Mouse (Mus musculus): ENCODE data around the gene Ndufs3. TPM values are rescaled to one million over a fixed set of nuclear protein-coding genes. Genes with fewer than 3 reads are reported as not detected.

Gene Ndufs3
- total RNA-seq (2021): 100 to 1,000 TPM; 797 to 891 TPM

DNA sequence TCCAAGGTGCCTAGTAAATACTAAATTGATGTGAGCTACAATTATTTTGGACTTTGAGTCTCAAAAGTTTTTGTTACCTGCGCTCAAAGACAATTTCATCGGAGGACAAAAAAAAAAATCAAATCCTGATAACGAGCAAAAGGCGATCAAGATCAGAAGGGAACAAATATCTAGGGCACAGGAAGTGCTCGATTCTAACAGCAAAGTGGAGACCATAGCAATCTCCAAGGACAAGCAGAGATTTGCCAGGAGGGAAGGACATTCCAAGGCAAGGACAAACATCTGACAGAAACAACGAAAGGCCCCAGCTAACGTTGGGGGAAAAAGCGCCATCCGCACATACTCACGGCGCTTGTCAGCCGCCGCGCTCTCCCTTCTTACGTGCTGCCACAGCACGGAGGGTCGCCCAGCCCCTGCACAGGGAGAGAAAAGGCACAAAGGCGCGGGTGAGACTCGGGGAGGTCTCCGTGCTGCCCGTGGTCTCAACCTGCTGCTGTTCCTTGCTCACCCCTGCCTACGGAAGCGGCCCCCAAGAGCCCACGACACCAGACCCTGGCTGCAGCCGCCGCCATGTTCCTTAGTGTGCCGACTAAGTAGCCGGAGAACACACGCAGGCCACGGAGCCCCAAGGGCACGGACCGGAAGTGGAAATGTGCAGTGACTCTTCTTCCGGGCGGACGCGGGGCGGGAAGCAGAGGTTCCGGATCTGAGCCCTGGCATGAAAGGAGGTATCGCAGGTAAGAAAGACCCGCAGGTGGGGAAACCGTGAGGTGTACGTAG, at the start of gene Ndufs3, which contains the start of gene Kbtbd4:
Gene Ndufs3 (minus strand): TSS at position 752 of the 780 bp plus-strand sequence.
Gene Kbtbd4 (plus strand): TSS at position 665 of the 780 bp plus-strand sequence.
- intact Hi-C loops (cut with DNase I): loop anchor here (1.0 to 5.0 kb wide), 3 partner anchors 13 to 298 kb away; partner anchors contain the start of genes Acp2 and Nr1h3
- DNase-seq: peak; percentile 85 to 88

DNA sequence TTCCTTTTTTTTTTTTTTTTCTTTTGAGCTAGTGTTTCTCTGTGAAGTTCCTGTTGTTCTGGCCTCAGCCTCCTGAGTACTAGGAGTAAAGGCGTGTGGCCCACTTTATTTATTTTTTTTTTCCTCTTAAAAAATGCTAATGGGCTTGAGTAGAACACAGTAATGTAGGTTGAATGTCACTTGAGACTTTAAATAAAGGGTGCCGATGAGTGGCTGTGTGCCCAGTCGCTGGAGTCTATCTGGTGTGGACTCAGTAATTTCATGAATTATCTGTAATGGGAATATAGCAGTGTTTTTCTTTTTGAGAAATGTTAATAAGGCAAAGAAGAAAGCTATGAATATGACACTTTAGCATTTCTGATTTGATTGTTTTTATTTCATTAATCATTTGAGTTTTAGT, 48.8 kb upstream of the Ndufs3 start:
- no peak for DNase-seq

GRCm38 (mm10) chr2:90950582-90951194, 46.1 kb upstream of the Ndufs3 start:
- intact Hi-C loops (cut with DNase I): no loop called here
- no peak for DNase-seq

More for the DNA sequence above, 48.8 kb upstream of the Ndufs3 start:
- intact Hi-C loops (cut with DNase I): no loop called here

DNA sequence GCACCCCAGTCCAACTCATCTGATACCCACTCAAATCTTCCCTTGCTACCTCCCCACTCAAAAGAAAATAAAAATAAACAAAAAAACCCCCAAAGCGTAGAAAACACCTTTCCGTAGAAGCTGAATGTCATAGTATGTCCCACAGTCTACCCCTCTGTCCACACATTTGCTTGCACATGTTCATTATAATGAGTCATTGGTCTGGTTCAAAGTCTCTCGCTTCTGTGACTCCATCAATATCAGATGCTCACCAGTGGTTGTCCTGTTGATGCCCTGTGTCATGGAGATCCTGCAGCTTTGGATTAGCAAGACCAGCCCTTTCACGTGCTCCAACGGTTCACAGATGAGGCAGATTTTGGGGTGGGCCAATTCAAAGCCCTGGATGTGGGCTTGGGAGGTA, 45.5 kb upstream of the Ndufs3 start:
- intact Hi-C loops (cut with DNase I): no loop called here
- DNase-seq: no peak

DNA sequence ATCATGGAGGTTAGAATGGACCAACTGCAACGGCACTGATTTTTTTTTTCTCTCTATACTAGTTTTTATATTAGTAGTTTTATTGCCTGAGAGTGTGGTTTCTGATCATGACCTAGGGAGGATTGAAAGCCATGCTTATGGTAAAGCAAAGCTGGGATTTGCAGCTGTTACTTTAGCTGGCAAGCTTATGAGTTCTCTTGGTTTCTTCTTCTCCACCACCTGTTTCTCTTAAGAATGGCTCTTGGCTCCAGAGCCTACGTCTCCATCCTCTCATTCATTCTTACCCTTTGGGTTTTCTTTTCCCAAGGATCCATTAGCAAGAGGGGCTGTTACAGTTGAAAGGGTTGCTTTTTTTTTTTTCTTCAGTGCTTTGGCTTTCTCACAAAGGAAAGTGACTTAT, 37.1 kb upstream of the Ndufs3 start:
- intact Hi-C loops (cut with DNase I): loop anchor here (1.0 to 5.0 kb wide), 3 partner anchors 25 to 76 kb away; partner anchors contain the start of genes Kbtbd4 and Ndufs3
- no peak for DNase-seq

- DNase-seq: peak; percentile 80 to 87
- intact Hi-C loops (cut with DNase I): loop anchor here (1.0 to 5.0 kb wide), 5 partner anchors 22 to 114 kb away; partner anchors contain the start of genes Kbtbd4, Ndufs3 and Psmc3
Measured at GRCm38 (mm10) chr2:90940233-90941229, 35.9 kb upstream of the Ndufs3 start, which contains the start of gene Celf1. Gene Celf1, plus strand, starts transcription at chr2:90940382.

- DNase-seq: no peak
- intact Hi-C loops (cut with DNase I): loop anchor here (1.0 to 5.0 kb wide), 4 partner anchors 21 to 115 kb away; partner anchors contain the start of gene Psmc3
Measured at GRCm38 (mm10) chr2:90939750-90940149, 35.1 kb upstream of the Ndufs3 start.

DNA sequence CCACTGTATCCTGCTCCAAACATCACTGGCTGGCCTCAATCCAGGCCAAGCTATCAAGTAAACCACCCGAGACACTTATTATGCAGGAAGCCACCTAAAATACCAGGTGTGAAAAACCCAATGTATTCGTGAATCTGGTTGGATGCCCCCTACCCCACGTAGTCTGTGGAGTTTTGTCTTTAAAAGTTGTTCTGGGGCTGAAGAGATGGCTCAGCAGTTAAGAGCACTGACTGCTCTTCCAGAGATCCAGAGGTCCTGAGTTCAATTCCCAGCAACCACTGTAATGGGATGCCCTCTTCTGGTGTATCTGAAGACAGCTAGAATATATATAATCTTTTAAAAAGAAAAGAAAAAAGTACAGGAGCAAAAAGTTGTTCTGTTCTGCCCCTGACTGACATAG, 33.7 kb upstream of the Ndufs3 start:
- intact Hi-C loops (cut with DNase I): no loop called here
- no peak for DNase-seq

- intact Hi-C loops (cut with DNase I): no loop called here
- DNase-seq: no peak
Measured at GRCm38 (mm10) chr2:90932273-90932672, 27.6 kb upstream of the Ndufs3 start.

- DNase-seq: no peak
- intact Hi-C loops (cut with DNase I): no loop called here
Measured at GRCm38 (mm10) chr2:90931829-90932228, 27.2 kb upstream of the Ndufs3 start.

DNA sequence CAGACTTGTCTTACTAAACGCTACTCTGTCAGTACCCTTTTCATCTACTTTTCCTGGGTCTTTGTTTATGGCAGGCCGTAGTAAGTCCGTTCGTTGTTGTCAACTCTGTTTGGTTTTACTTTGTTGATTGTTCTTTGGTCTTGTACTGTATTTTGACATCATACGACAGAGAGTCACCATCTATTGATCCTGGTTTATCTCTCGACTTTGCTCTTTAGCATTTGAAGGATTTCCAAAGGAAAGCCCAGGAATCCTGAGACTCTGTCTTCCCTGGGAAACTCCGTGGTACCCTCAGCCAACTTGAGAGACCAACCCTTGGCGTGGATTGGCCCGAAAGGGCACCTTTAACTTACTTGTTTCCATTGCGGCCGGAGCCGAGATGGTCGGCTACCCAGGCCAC, 23.9 kb upstream of the Ndufs3 start:
- no peak for DNase-seq
- intact Hi-C loops (cut with DNase I): no loop called here

GRCm38 (mm10) chr2:90922636-90923035, 18.0 kb upstream of the Ndufs3 start:
- intact Hi-C loops (cut with DNase I): no loop called here
- no peak for DNase-seq

DNA sequence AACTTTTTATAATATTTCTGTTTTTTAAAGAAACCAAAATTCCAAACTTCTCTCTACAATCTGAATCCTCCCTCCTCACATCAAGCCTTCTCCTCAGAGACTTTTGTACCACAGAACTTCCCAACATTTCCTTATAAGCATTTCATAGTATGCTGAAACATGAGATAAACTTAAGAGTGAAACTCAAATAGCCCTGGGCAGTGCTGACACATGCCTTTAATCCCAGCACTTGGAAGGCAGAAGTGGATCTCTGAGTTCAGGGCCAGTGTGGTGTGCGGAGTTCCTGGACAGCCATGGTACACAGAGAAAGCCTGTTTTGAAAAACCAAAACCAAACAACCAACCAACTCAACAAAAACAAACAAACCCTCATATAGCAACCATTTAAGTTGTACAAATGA, 16.6 kb upstream of the Ndufs3 start:
- intact Hi-C loops (cut with DNase I): no loop called here
- DNase-seq: no peak

GRCm38 (mm10) chr2:90917999-90918698, 13.5 kb upstream of the Ndufs3 start:
- intact Hi-C loops (cut with DNase I): loop anchor here (1.0 to 5.0 kb wide), 4 partner anchors 14 to 134 kb away; partner anchors contain the start of genes Celf1, Kbtbd4, Ndufs3 and Psmc3
- DNase-seq: peak in 1 of 2 experiments; percentile 24

DNA sequence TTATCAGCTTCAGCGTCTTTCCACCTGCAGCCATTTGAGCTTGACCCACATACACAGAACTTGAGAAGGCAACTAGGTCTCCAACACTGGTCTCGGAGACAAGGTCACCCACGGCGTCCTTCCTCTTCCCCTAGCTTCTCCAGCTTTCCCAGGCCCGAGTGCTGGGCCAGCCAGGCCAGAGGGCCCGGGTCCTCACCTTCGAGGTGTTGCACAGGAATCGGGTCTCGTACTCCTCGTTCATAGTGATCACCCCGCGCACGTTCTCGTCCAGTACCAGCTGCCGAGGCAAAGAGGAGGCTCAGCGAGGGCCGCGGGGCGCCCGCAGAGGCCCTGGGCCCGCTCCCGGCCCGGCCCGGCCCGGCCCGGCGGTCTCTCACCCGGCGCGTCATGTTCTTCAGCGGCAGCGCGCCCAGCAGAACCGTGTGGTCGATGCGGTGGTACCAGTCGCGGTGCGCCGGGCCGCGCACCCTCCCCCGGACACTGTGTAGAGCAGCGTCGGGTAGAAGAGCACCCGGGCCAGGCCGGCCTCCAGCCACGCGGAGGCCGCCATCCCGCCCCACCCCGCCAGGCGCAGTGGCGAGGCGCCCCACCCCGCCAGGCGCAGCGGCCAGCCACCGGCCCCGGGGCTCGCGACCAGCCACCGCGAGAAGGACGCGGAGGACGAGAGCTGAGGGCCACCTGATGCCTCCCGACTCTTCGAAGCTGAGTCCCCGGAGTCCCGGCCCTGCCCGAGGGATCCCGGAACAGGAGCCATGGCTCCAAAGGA, 12.8 kb upstream of the Ndufs3 start:
- intact Hi-C loops (cut with DNase I): loop anchor here (1.0 to 5.0 kb wide), 3 partner anchors 13 to 135 kb away; partner anchors contain the start of genes Kbtbd4, Ndufs3 and Psmc3
- peak; percentile 80 to 86 for DNase-seq

- intact Hi-C loops (cut with DNase I): loop anchor here (1.0 to 5.0 kb wide), 3 partner anchors 12 to 136 kb away; partner anchors contain the start of genes Kbtbd4, Ndufs3 and Psmc3
- no peak for DNase-seq
Measured at GRCm38 (mm10) chr2:90916560-90917232, 12.1 kb upstream of the Ndufs3 start.

DNA sequence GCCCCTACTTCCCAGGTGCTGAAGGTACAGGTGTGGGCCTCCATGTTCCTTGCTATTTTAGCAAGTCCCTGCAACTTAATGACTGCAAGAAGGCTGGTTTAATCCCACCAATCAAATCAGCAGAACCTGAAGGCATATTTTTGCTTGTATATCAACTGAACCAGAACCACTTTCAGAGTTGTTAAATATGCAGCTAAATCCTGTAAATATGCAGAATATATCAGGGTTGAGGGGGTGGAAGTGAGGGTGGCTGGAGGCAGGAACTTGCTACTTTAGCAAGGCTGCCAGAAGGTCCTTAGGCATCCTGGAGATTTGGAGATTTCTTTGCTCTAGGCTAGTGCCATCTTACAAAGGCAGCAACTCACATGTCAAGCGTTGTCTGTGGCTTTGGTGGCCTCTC, 10.9 kb upstream of the Ndufs3 start:
- intact Hi-C loops (cut with DNase I): loop anchor here (5.0 kb wide), 1 partner anchor 137 kb away; the partner anchor contains the start of gene Psmc3

DNA sequence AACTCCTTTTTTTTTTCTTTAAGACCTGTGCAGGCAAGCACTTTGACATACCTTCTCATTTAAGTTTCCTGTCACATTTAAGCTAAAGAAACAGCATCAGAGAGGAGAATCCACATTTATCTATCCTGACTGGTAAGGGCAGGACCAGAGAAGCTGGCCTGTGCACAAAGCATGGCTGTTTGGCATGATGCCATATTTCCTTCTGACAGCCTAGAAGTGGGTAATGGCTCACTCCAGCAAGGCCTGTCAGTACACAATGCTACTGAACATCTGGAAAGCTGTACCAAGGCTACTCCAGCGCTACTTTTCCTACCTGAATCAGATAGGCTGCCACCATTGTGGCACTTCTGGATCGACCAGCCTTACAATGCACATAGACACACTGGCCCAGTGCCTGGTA, 9.0 kb upstream of the Ndufs3 start:
- intact Hi-C loops (cut with DNase I): no loop called here
- peak in 1 of 2 experiments; percentile 22 for DNase-seq

More for the DNA sequence above, 10.9 kb upstream of the Ndufs3 start:
- DNase-seq: no peak
